Mouse (Mus musculus): ENCODE measurements at regions not wholly inside any gene's neighbourhood (a gene's known extent, or its start where the extent isn't known, plus 50 kb on each side); places are given as distances from the start of the nearest gene placed in this dataset.

- Histone ChIP-seq H3K4me3 (ENCODE audit: low read depth, low read length) (no peak overlapping the region), H3K27me3 (ENCODE audit: control insufficient read depth, insufficient read depth, low read length) (no peaks in the 10 kb centered on the region), H3K36me3 (ENCODE audit: control insufficient read depth, insufficient read depth, low read length) (no peaks in the 10 kb centered on the region), H3K4me1 (replicated peaks; ENCODE audit: control insufficient read depth, insufficient read depth, low read length) (no peaks in the 10 kb centered on the region), H3K27ac (ENCODE audit: low read depth, low read length) (no peak overlapping the region), H3K4me2 (replicated peaks; ENCODE audit: low read depth, low read length) (no peak overlapping the region), H3K9me3 (ENCODE audit: control insufficient read depth, low read length) (no peaks in the 10 kb centered on the region), H3K9ac (ENCODE audit: low read depth, low read length) (no peak overlapping the region)
- DNase-seq (ENCODE audit: low spot score) = no peak
- no peak for ATAC-seq (ENCODE audit: low FRiP score)
- WGBS = 88% methylated on average over 2 of the region's 2 CpGs
Observed at GRCm38 (mm10) chr13:36807961-36808360, 73.0 kb upstream of the Nrn1 start.

- Histone ChIP-seq H3K4me3 (ENCODE audit: low read depth, low read length) (no peak overlapping the region), H3K27ac (ENCODE audit: low read depth, low read length) (no peak overlapping the region), H3K4me1 (replicated peaks; ENCODE audit: control insufficient read depth, insufficient read depth, low read length) (no peaks in the 10 kb centered on the region), H3K36me3 (ENCODE audit: control insufficient read depth, insufficient read depth, low read length) (no peaks in the 10 kb centered on the region), H3K9ac (ENCODE audit: low read depth, low read length) (no peak overlapping the region), H3K27me3 (ENCODE audit: control insufficient read depth, insufficient read depth, low read length) (no peaks in the 10 kb centered on the region), H3K4me2 (replicated peaks; ENCODE audit: low read depth, low read length) (no peak overlapping the region), H3K9me3 (ENCODE audit: control insufficient read depth, low read length) (no peaks in the 10 kb centered on the region)
- DNase-seq (ENCODE audit: low spot score) (peak; percentile 40), ATAC-seq (ENCODE audit: low FRiP score) (no peak)
- WGBS = 98% methylated on average over 1 of the region's 1 CpGs
Observed at GRCm38 (mm10) chr13:36789360-36789759, 54.4 kb upstream of the Nrn1 start.

Measured in hindbrain, embryonic 11.5 days (tissue).